Mouse (Mus musculus) lung, adult 2 months (tissue): ENCODE data around the gene Bcl6b.

Source experiments
- CTCF ChIP-seq: fragments of 200-500 bp; IDR thresholded peaks from 2 replicates; pipeline ENCODE4 v1.5.1; 2011; ENCODE audit warnings: mild to moderate bottlenecking, low read length, control low read depth; ENCODE audit not compliant: insufficient read depth
- POLR2A ChIP-seq: fragments of 200-500 bp; IDR thresholded peaks from 2 replicates; pipeline ENCODE4 v1.6.1; 2011; ENCODE audit warnings: low read depth, mild to moderate bottlenecking, control low read depth, low read length, borderline replicate concordance; ENCODE audit errors: extremely low read depth

DNA sequence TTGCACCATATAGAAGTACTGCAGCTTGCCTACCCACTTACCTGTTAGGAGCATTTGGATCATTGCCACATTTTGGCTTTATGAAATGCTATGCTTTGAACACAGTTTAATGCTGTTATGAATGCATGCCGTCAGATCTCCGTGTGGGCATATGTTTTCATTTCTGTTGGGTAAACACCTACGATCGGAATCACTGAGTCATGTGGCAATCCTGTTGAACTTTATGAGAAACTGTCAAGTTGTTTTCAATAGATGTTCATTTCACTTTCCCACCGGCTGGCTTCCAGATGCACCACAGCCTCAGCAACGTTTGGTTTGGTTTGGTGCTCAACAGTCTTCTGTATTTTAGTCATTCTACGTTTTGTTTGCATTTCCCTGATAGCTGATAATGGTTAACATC lies 42.0 kb upstream of the Bcl6b start:
- TF ChIP-seq POLR2A (no peak), CTCF (no peak)
